Mouse (Mus musculus): ENCODE data around the gene Vav2.
A peak's percentile ranks its signal among the peaks of the same experiment; 100 is the strongest.

Gene Vav2

DNA sequence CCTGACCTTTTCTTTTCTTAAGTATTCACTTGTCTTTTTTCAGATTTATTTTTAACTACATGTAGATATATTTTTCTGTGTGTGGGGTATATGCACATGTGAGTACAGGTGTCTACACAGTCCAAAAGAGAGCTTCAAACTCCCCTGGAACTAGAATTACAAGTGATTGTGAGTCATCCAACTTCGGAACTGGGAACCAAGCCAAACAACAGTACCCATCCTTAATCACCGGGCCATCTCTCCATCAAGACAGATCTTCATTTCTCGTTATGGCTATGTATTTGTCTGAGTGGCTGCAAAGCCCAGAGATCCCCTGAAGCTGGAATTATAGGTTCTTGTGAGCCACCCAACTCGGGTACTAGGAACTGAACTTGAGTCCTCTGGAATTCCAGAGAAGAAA lies 61.5 kb downstream of the Vav2 start:
- DNase-seq (ENCODE audit: low spot score): no peak

DNA sequence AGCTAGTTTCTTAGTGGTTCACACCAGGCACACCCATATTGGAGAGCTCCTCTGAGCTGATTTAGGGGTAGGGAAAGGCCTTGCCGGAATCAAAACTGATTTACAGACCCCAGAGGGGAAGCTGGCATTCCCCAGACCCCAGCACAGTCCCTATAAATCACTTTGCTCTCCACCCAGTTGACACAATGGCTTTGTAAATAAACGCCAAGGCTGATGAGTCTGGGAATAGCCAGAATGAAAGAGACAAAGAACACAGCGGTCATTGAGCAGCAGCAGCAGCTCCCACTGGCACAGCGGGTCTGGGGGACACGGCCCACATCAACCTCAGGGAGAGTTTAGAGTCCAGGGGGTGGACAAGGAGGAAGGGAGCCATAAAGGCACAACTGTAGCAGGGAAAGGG lies 65.0 kb downstream of the Vav2 start:
- DNase-seq (ENCODE audit: low spot score): no peak

DNA sequence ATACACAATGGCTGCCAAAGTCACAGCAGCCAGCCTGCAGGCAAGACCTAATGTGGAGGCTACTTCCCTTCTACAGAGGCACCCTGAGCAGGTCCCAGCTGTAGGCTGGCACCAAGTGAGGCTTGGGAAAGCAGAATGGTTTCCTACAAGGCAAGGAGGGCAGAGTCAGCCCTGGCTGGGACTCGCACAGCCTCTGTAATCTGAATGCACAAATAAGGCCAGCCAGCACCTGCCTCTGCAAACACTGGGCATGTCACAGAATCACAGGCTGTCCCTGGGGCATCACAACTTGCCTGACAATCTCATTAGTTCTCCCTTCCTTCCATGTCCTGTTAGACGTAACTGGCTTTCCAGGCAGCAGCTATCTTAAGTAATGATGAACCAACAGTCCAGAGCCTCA lies 68.4 kb downstream of the Vav2 start:
- DNase-seq (ENCODE audit: low spot score): no peak

DNA sequence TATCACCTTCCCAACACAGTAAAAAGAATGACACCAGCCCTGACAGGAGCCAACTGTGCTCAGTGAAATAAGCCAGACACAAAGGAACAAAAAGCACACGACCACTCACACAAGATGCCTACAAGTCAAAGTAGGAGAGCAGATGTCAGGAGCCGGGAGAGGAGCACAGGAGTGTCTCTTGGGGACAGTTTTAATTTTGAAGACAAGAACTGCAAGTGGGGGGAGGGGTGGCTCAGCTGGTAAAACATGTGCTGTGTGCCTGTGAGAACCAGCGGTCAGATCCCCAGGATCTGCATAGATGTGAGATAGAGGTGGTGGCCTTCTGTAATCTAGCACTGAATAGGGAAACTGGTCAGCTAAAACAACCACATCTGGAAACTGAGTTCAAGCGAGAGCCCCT lies 71.1 kb downstream of the Vav2 start:
- no peak for DNase-seq (ENCODE audit: low spot score)

DNA sequence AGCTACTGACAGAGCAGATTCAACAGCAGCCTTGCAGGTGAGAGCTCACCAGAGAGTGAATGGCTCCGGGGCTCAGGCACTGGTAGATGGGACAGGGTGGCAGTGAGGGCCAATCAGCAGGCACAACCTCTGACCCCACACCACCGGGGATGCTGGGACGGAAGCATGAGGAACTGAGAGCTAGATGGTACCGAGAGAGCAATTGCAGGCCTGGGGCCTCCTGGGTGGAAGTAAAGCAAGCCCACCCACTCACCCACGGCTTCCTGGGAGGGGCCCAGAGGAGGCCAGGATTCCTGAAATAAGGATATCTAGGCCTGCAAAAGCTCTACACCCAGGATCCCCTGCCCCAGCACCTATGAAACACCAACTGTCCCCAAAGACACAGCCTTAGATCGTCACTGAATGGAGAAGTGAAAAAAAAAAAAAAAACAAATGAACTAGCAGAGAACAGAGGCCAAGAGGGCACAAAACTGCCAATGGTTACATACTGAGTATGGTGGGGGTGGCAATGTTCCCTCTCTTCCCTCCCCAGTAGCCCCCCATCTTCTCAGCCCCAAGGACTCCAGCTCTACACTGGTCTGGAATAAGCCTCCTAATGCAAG lies 72.1 kb downstream of the Vav2 start:
- no peak for DNase-seq (ENCODE audit: low spot score)

DNA sequence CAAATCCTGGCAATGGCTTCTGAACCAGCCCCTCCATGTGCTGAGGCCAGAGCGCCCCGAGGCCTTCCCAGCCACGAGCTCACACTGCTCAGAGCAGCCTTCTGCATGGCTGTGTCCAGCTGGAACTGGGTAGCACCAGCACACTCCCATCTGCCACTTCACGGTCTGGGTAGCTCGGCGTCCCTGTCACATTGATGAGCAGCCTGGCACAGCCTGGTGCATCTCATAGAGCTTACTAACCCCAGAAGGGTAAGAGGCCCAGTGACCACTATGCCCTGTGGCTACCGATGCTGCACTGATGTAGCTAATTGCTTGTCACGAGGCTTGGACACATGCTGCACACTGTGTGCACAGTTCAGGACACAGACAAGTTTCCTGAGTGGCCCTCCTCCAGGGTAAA lies 74.1 kb downstream of the Vav2 start:
- DNase-seq (ENCODE audit: low spot score): no peak

GRCm38 (mm10) chr2:27350371-27350770 lies 76.5 kb downstream of the Vav2 start:
- no peak for DNase-seq (ENCODE audit: low spot score)

DNA sequence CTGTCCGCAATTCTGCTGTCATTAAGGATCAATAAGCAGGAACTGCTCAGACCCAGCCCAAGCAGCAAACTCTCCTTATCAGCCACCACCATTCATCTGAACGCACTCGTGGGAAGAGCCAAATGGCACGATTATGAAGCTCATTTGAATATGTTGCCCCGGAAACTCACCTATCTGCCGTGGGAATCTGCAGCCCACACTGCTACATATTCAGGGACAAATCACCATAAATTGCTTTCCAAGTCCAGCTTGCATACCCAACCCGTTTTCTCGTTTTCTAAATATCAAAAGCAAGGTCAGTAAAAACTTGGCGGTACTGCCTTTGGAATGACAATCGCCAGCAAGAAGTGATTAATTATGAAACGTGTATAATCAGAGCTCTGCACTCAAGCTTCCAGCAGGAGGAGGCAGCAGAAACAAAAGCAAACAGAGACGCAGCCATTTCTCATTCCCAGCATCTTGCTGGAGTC lies 82.8 kb downstream of the Vav2 start:
- DNase-seq (ENCODE audit: low spot score): peak; percentile 20

DNA sequence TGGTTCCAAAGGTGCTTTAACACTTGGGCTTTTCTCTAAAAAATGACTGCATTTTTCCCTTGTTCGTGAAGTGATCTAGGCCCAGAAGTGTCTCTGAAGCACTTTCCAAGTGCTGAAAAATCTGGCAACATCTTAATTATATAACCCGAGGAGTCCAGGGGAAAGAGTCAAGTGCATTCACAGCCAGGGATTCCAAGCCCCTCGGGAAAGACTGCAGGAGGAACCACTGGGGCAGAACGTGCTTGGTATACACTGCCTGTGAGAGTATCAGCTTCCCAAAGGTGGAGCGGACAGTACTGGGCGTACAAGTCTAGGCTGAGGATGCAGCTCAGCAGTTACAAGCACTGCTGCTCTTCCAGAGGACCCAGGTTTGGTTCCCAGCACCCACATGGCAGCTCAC lies 86.2 kb downstream of the Vav2 start:
- DNase-seq (ENCODE audit: low spot score): no peak

GRCm38 (mm10) chr2:27339051-27339450 lies 87.8 kb downstream of the Vav2 start:
- DNase-seq (ENCODE audit: low spot score): no peak

- DNase-seq (ENCODE audit: low spot score): no peak
Observed at GRCm38 (mm10) chr2:27337261-27337660, 89.6 kb downstream of the Vav2 start.

GRCm38 (mm10) chr2:27336600-27336999 lies 90.2 kb downstream of the Vav2 start:
- no peak for DNase-seq (ENCODE audit: low spot score)

GRCm38 (mm10) chr2:27334816-27335215 lies 92.0 kb downstream of the Vav2 start:
- no peak for DNase-seq (ENCODE audit: low spot score)

DNA sequence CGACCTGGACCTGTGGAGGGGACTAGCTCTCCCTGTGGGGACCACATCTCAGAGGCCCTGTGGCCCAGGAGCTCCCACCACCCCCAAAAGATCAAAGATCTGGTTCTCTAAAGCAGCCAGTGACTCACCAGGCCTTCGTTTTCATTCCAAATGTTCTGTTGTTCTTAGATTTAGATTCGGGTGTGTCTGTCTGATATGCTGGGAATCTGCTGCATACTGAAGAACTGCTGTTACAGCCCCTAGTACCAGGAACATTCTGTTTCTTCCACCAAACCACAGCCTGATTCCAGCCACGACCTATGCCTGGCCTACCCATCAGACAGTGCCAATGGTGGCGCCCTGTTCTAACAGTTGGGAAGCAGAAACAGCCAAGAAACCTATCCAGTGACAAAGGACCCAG lies 95.3 kb downstream of the Vav2 start:
- no peak for DNase-seq (ENCODE audit: low spot score)

DNA sequence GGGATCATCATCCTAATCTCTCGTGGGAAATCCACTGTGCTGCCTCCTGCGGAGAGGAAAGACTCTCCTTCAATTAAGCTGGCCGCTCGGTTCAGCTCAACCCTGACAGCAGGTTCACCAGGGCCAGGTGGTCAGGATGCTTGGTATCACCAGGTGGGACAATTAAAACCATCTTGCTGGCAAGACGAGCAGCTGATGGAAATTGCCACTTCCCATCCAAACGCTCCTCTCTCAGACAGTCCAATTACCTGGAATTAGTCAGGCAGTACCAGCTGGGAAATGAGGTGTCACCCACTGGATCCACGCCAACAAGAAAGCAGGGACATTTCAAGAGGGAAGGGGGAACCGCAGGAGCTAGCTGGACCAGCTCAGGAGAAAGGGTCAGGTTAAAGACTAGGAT lies 96.4 kb downstream of the Vav2 start:
- DNase-seq (ENCODE audit: low spot score): no peak

GRCm38 (mm10) chr2:27329386-27330060 lies 97.3 kb downstream of the Vav2 start:
- DNase-seq (ENCODE audit: low spot score): no peak

GRCm38 (mm10) chr2:27328613-27329041 lies 98.2 kb downstream of the Vav2 start:
- no peak for DNase-seq (ENCODE audit: low spot score)

- DNase-seq (ENCODE audit: low spot score): no peak
Observed at GRCm38 (mm10) chr2:27327886-27328285, 98.9 kb downstream of the Vav2 start.

DNA sequence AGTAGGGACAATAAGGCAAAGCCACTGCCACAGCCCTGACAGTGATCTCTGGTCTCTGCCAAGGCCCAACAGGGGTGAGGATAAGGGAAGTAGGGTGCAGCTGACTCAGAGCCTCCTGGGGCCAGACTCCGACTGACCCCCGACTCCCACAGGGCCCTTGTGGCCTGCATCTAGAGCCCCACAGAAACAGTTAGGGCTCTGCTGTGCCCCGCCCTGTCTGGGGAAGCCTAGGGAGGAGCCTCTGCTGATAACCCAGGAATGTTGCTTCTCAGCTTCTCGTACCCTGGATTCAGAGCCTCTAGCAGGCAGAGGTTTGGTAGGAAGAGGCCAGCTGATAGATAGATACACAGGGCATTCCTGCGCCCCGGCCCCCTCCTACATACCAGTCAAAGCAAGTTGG lies 99.8 kb downstream of the Vav2 start:
- no peak for DNase-seq (ENCODE audit: low spot score)

GRCm38 (mm10) chr2:27326357-27326756 lies 100.5 kb downstream of the Vav2 start:
- no peak for DNase-seq (ENCODE audit: low spot score)

DNA sequence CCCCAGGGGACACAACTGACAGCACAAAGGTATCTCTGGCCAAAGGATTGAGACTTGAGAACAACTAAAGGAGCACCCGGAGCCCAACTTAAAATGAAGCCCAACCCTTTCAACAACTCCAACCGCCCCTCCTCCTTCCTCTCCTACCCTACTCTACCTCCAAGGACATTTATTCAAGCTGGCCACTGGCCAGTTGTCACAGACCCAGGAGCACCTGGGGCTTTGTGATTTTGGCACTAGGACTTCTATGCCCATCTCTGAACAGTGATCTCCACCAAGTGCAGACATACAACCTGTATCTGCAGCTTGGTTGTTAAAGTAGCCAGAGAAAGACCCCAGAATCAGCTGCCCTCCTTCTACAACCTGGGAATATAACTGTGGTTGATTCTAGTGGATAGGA lies 102.1 kb downstream of the Vav2 start:
- DNase-seq (ENCODE audit: low spot score): no peak

DNA sequence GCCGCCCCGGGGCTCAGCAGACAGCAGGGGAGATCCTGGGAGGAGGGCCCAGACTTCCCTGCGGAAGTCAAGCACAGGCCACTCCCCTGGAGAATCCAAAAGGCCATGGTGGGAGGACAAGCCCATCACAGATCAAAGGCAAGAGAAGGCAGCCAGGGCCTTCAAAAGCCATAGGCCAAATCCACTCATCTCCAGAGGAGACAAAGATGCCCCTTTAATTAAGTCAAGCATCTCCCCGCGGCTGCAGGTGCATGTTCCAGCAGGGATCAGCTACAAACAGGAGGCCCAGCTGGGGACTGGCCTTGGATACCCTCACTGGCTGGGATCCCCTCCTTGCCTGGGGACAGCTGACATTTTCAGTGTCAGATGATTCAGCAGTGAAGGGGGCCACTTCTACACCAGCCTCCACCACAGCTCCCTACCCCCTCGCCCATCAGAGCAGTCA lies 105.4 kb downstream of the Vav2 start:
- no peak for DNase-seq (ENCODE audit: low spot score)

DNA sequence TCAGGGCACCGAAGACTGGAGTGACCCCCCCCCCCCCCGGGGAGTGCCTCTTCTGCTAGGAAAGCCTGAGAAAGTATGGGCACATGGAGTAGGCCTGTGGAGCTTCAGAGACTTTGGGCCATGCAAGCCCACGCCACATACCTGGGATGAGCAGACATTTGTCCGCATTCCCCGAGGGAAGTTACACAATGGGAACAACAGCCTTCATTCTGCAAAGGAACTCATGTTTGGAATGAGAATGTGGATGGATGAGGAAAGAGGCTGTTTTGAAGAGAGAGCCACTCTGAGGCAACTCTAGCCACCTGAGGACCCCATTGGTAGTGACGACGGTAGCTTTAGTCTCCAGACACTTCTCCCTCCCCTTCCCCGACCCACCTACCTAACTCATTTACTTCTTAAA lies 106.0 kb downstream of the Vav2 start:
- no peak for DNase-seq (ENCODE audit: low spot score)

DNA sequence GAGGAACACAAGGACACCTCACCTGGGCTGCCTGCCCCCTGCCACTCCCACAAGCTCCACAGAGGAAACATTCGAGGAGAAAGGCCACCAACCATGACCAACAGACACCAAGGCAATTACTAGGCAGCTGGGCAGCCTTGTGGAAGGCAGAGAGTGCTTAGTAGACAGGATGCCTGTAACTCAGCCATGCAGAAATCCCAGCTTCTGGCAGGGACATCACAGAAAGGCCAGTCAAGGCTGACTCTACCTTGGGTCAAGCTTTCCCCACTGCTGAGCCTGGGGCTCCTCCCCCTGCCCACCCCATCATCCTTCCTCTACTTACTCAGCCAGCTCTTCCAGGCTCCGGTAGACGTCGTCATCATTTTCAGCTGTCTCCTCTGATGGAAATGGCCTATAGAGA lies 108.2 kb downstream of the Vav2 start:
- no peak for DNase-seq (ENCODE audit: low spot score)
